Mouse (Mus musculus): ENCODE results near the gene Spice1. TPM values are rescaled to one million over a fixed set of nuclear protein-coding genes. Genes with fewer than 3 reads are reported as not detected.
A peak's percentile ranks its signal among the peaks of the same experiment; 100 is the strongest.

Spice1 gene
- 24.2 and 25.1 TPM in 2 replicates for polyA plus RNA-seq (2015; fragmentation: Nextera tagmentation; extraction: Ambion mirVana)

DNA sequence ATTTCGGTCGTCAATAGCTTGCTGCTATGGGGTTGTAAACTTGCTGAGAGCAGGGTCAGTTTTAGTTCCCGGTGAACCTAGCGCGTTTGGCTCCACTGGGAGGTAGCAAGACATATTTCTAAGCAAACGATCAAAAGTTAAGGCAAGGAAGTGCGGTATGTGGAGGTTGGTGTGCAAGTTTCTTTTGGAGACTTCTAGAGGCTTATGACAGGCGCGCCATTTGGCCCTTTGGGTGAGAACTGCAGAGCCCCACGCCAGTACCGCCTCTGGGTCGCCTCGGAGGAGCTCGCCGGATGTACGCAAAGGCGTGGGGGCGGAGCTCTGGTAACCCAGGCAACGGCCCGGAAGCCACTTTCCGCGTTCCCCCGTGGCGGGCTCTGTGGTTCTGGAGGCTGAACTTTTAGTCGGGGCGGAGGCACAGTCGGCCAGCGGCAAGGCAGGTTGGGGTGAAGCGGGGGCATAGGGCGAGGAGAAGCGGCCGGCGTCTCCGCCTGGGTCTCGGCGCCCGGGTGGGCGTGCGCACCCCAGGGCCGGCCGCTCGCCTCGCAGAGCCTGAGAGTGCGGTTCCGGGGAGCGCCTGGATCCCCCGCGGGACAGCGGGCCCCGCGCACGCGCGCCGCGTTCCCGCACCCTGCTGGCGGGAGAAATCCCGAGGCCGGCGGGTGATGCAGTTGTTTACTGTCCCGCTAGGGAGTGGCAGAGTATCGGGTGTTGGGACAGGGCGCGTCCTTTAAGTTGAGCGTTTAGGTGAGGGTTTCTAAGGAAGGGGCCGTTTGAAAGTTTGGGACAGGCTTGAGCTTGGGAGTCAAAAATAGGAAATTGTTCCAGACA, at the start of gene Spice1:
Gene Spice1, plus strand, starts transcription at position 51 of the 831 bp plus-strand sequence.
- Histone ChIP-seq H3K4me1 (peaks cover 11% of the 10 kb centered on the region), H3K4me3 (peak within 1 kb of the TSS; percentile 92), H3K27ac (peak within 1 kb of the TSS; percentile 96), H3K4me2 (peak within 1 kb of the TSS; percentile 59), H3K9me3 (no peaks in the 10 kb centered on the region), H3K9ac (peak within 1 kb of the TSS; percentile 73), H3K36me3 (no peaks in the 10 kb centered on the region), H3K27me3 (no peaks in the 10 kb centered on the region)
- peak; percentile 97 for ATAC-seq (ENCODE audit: insufficient number of reproducible peaks, low FRiP score, low TSS enrichment, low read depth)
- WGBS = under 1% methylated on average over 67 of the region's 67 CpGs

DNA sequence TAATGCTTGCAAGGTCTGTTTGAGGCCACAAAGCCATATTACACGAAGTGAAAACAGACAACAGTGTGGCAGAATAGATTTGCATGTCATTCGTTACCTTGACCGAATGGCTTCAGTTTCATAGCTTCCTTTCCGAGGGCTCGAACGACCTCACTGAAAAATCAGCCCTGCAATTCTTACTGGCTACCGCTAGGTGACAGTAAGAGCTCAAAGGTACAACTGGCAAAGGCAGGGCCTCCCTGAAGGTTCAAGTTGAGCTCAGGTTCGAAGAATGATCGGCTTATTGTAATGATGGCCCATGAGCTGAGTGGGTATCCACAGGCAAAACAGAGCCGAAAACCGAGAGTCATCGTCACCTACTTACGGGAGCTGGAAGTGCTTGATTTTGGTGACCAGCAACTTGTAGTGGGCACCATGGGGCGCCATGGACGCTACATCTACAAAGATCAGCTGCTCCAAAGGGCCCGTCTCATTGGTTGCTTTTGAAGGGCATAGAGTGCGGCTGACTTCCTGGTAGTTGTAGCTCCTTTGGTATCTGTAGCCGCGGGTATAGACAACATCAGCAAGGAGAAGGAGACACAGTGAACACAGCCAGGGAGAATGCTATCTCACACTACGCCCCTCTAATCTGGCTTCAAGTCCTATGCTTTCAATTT, 47.4 kb upstream of the Spice1 start:
- whole genome bisulfite sequencing = 76% methylated on average over 20 of the region's 20 CpGs

GRCm38 (mm10) chr16:44302126-44302892, 44.6 kb upstream of the Spice1 start:
- Histone ChIP-seq H3K27me3 (no peaks in the 10 kb centered on the region), H3K9ac (no peak overlapping the region), H3K4me3 (no peak overlapping the region), H3K27ac (no peak overlapping the region), H3K4me1 (no peaks in the 10 kb centered on the region), H3K36me3 (no peaks in the 10 kb centered on the region), H3K9me3 (no peaks in the 10 kb centered on the region), H3K4me2 (no peak overlapping the region)
- no peak for ATAC-seq (ENCODE audit: insufficient number of reproducible peaks, low FRiP score, low TSS enrichment, low read depth)
- WGBS = 52% methylated on average over 10 of the region's 10 CpGs

More for the DNA sequence above, 47.4 kb upstream of the Spice1 start:
- Histone ChIP-seq H3K9me3 (no peaks in the 10 kb centered on the region), H3K27me3 (no peaks in the 10 kb centered on the region), H3K36me3 (no peaks in the 10 kb centered on the region), H3K4me2 (no peak overlapping the region), H3K27ac (no peak overlapping the region), H3K4me1 (no peaks in the 10 kb centered on the region), H3K4me3 (no peak overlapping the region), H3K9ac (no peak overlapping the region)
- ATAC-seq (ENCODE audit: insufficient number of reproducible peaks, low FRiP score, low TSS enrichment, low read depth) = no peak

- Histone ChIP-seq H3K4me2 (no peak overlapping the region), H3K9ac (no peak overlapping the region), H3K4me3 (no peak overlapping the region), H3K27me3 (no peaks in the 10 kb centered on the region), H3K27ac (no peak overlapping the region), H3K36me3 (no peaks in the 10 kb centered on the region), H3K9me3 (no peaks in the 10 kb centered on the region), H3K4me1 (no peaks in the 10 kb centered on the region)
- ATAC-seq (ENCODE audit: insufficient number of reproducible peaks, low FRiP score, low TSS enrichment, low read depth) = no peak
- 77% methylated on average over 2 of the region's 2 CpGs for WGBS
Observed at GRCm38 (mm10) chr16:44303822-44304221, 43.1 kb upstream of the Spice1 start.

DNA sequence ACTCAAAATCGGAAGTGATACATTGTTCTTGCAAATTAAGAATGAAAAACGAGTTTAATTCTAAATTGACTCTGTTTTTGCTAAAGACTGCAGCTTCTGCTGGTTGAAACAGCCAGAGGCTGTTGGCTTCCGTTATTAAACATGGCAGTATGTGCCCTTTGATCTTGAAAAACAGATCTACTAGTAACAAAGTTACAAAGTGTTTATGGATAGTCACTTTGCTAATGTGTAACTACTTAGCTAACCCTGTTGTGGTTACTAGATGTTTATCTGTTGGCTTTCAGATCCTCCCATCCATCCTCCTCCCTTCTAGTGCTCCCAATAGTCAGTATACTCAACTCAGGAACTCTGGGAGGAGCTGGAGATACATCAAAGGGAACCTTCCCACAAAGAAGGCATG, 41.3 kb upstream of the Spice1 start:
- no peaks in the 10 kb centered on the region for H3K36me3 ChIP-seq
- no peak overlapping the region for H3K27ac ChIP-seq
- no peak overlapping the region for H3K4me2 ChIP-seq
- WGBS = 32% methylated on average over 3 of the region's 3 CpGs
- no peak for ATAC-seq (ENCODE audit: insufficient number of reproducible peaks, low FRiP score, low TSS enrichment, low read depth)
- H3K9me3 ChIP-seq = no peaks in the 10 kb centered on the region
- no peaks in the 10 kb centered on the region for H3K4me1 ChIP-seq
- no peak overlapping the region for H3K4me3 ChIP-seq
- H3K9ac ChIP-seq = no peak overlapping the region
- H3K27me3 ChIP-seq = no peaks in the 10 kb centered on the region

DNA sequence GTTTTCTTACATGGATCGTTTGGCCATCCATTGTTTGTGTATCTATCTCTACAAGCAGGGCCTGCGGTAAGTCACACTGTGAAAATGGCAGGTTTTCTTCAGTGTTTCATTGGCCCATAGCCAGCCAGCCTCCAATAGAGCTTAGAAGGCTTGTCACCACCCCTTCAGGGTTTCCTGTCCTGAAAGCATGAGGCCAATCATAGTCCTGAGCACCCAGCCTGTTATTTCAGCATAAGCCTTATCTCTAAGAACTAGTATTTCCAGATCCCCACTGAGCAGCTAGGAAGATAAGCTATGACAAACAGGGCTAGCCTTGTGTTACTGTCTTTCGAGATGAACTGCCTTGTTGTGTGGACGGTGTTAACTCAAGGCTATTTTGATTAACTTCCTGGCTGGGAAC, 33.5 kb upstream of the Spice1 start:
- H3K4me2 ChIP-seq = no peak overlapping the region
- no peak overlapping the region for H3K9ac ChIP-seq
- no peak overlapping the region for H3K27ac ChIP-seq
- no peaks in the 10 kb centered on the region for H3K9me3 ChIP-seq
- H3K36me3 ChIP-seq = no peaks in the 10 kb centered on the region
- H3K27me3 ChIP-seq = no peaks in the 10 kb centered on the region
- no peaks in the 10 kb centered on the region for H3K4me1 ChIP-seq
- 73% methylated on average over 4 of the region's 4 CpGs for WGBS
- no peak overlapping the region for H3K4me3 ChIP-seq
- ATAC-seq (ENCODE audit: insufficient number of reproducible peaks, low FRiP score, low TSS enrichment, low read depth) = no peak

- no peaks in the 10 kb centered on the region for H3K27me3 ChIP-seq
- no peak overlapping the region for H3K4me3 ChIP-seq
- H3K4me1 ChIP-seq = no peaks in the 10 kb centered on the region
- H3K27ac ChIP-seq = no peak overlapping the region
- no peak overlapping the region for H3K9ac ChIP-seq
- ATAC-seq (ENCODE audit: insufficient number of reproducible peaks, low FRiP score, low TSS enrichment, low read depth) = no peak
- H3K4me2 ChIP-seq = no peak overlapping the region
- no peaks in the 10 kb centered on the region for H3K9me3 ChIP-seq
- 87% methylated on average over 4 of the region's 4 CpGs for WGBS
- no peaks in the 10 kb centered on the region for H3K36me3 ChIP-seq
Observed at GRCm38 (mm10) chr16:44316350-44316749, 30.6 kb upstream of the Spice1 start.

DNA sequence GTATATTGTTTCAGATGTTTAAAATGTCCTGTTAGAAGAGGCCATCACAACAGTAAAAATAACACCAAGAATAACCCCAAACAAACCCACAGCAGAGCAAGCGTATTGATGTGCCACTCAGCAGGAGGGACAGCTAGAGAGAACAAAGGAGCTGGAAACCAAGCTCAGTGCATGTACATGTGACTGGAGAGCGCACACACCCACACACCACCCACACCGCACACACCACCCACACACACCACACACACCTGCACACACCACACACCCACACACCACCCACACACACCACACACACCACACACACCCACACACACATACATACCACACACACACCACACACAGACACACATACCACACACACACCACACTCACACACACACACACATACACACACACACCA, 26.7 kb upstream of the Spice1 start:
- no peaks in the 10 kb centered on the region for H3K36me3 ChIP-seq
- no peak overlapping the region for H3K4me2 ChIP-seq
- WGBS = 96% methylated on average over 3 of the region's 3 CpGs
- no peak overlapping the region for H3K9ac ChIP-seq
- no peak overlapping the region for H3K4me3 ChIP-seq
- no peak for ATAC-seq (ENCODE audit: insufficient number of reproducible peaks, low FRiP score, low TSS enrichment, low read depth)
- H3K27me3 ChIP-seq = no peaks in the 10 kb centered on the region
- no peak overlapping the region for H3K27ac ChIP-seq
- H3K9me3 ChIP-seq = no peaks in the 10 kb centered on the region
- H3K4me1 ChIP-seq = no peaks in the 10 kb centered on the region

- H3K27ac ChIP-seq = no peak overlapping the region
- H3K9me3 ChIP-seq = no peaks in the 10 kb centered on the region
- no peak overlapping the region for H3K9ac ChIP-seq
- no peak overlapping the region for H3K4me3 ChIP-seq
- no peak for ATAC-seq (ENCODE audit: insufficient number of reproducible peaks, low FRiP score, low TSS enrichment, low read depth)
- no peak overlapping the region for H3K4me2 ChIP-seq
- 55% methylated on average over 4 of the region's 4 CpGs for WGBS
- H3K4me1 ChIP-seq = peaks cover 17% of the 10 kb centered on the region
- H3K27me3 ChIP-seq = peaks cover 16% of the 10 kb centered on the region; the same call in 1 of the 2 replicates
- no peaks in the 10 kb centered on the region for H3K36me3 ChIP-seq
Observed at GRCm38 (mm10) chr16:44328644-44329043, 18.3 kb upstream of the Spice1 start.

- Histone ChIP-seq H3K4me3 (no peak overlapping the region), H3K27ac (no peak overlapping the region), H3K9ac (no peak overlapping the region), H3K36me3 (no peaks in the 10 kb centered on the region), H3K9me3 (no peaks in the 10 kb centered on the region), H3K4me1 (peaks cover 17% of the 10 kb centered on the region), H3K4me2 (no peak overlapping the region), H3K27me3 (peaks cover 23% of the 10 kb centered on the region; the same call in 1 of the 2 replicates)
- WGBS = 80% methylated on average over 9 of the region's 9 CpGs
- ATAC-seq (ENCODE audit: insufficient number of reproducible peaks, low FRiP score, low TSS enrichment, low read depth) = no peak
Observed at GRCm38 (mm10) chr16:44330657-44331056, 16.3 kb upstream of the Spice1 start.

GRCm38 (mm10) chr16:44331154-44331553, 15.8 kb upstream of the Spice1 start:
- 21% methylated on average over 9 of the region's 9 CpGs for WGBS
- no peak for ATAC-seq (ENCODE audit: insufficient number of reproducible peaks, low FRiP score, low TSS enrichment, low read depth)
- Histone ChIP-seq H3K9me3 (no peaks in the 10 kb centered on the region), H3K4me3 (no peak overlapping the region), H3K9ac (no peak overlapping the region), H3K4me1 (peaks cover 17% of the 10 kb centered on the region), H3K4me2 (no peak overlapping the region), H3K27ac (no peak overlapping the region), H3K27me3 (peaks cover 23% of the 10 kb centered on the region; the same call in 1 of the 2 replicates), H3K36me3 (no peaks in the 10 kb centered on the region)

GRCm38 (mm10) chr16:44331671-44331994, 15.3 kb upstream of the Spice1 start:
- Histone ChIP-seq H3K4me1 (peaks cover 17% of the 10 kb centered on the region), H3K4me3 (peak overlapping the region; percentile 57), H3K36me3 (no peaks in the 10 kb centered on the region), H3K27ac (no peak overlapping the region), H3K27me3 (peaks cover 23% of the 10 kb centered on the region; the same call in 1 of the 2 replicates), H3K9me3 (no peaks in the 10 kb centered on the region), H3K9ac (peak overlapping the region; percentile 56; the same call in 1 of the 2 replicates), H3K4me2 (peak overlapping the region; percentile 100)
- ATAC-seq (ENCODE audit: insufficient number of reproducible peaks, low FRiP score, low TSS enrichment, low read depth) = 0 out of 2 replicates have a peak, but pooled peaks have one; percentile 10
- 19% methylated on average over 6 of the region's 6 CpGs for whole genome bisulfite sequencing

All from limb, embryonic 15.5 days (tissue).